Mouse (Mus musculus) brown adipose tissue, adult 24 weeks (tissue): ENCODE measurements around the gene Gm47791. TPM values are rescaled to one million over a fixed set of nuclear protein-coding genes. Genes with fewer than 3 reads are reported as not detected.
A peak's percentile ranks its signal among the peaks of the same experiment; 100 is the strongest.

Experiments
- H3K27ac ChIP-seq: fragments of 200-500 bp; replicated peaks from 2 replicates; pipeline ENCODE4 v1.5.1; 2012; ENCODE audit warnings: low read depth, mild to moderate bottlenecking, low read length
- H3K4me1 ChIP-seq: fragments of 200-500 bp; 2 replicates; pipeline ENCODE4 v1.6.1; 2012; ENCODE audit warnings: low read length, mixed read lengths; ENCODE audit not compliant: control insufficient read depth, insufficient read depth, insufficient read length
- H3K4me3 ChIP-seq: fragments of 200-500 bp; 2 replicates; pipeline ENCODE4 v1.5.1; 2012; ENCODE audit warnings: low read depth, mild to moderate bottlenecking, low read length, moderate library complexity; ENCODE audit not compliant: insufficient read depth
- polyA plus RNA-seq: library from polyadenylated mRNA; stranded (reverse); fragments of >200 nt; gene quantifications from 2 replicates; pipeline ENCODE4 v1.2.4, GENCODE M21; 2012; ENCODE audit not compliant: missing spikeins, insufficient read depth, insufficient read length

Gene Gm47791
- polyA plus RNA-seq = not detected in 2 replicates

DNA sequence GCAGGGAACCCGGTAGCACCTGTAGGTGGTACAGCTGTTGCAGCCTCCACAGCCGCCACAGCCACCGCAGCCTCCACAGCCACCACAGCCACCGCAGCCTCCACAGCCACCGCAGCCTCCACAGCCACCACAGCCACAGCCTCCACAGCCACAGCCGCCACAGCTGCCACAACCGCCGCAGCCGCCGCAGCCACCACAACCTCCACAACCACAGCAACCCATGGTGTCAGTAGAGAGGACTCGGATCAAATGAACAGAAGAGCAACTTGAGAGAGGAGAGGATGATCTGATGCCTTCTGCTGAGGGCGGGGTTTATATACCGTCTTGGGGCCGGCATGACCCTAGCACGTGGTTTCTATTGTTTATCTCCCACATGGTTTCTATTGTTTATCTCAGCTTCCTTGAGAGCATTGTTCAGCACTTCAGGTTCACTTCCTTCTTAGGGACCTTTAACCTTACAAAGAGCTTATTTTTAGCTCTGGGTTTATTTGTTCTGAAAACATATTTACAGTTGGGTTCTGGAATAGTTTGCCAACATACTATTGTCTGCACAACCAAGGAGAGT is at the start of gene Gm47791:
TSS of gene Gm47791 (minus strand) at position 222 of the 565 bp plus-strand sequence.
- Histone ChIP-seq H3K4me3 (no peak within 1 kb of the TSS), H3K27ac (no peak within 1 kb of the TSS), H3K4me1 (no peaks in the 10 kb centered on the region)

DNA sequence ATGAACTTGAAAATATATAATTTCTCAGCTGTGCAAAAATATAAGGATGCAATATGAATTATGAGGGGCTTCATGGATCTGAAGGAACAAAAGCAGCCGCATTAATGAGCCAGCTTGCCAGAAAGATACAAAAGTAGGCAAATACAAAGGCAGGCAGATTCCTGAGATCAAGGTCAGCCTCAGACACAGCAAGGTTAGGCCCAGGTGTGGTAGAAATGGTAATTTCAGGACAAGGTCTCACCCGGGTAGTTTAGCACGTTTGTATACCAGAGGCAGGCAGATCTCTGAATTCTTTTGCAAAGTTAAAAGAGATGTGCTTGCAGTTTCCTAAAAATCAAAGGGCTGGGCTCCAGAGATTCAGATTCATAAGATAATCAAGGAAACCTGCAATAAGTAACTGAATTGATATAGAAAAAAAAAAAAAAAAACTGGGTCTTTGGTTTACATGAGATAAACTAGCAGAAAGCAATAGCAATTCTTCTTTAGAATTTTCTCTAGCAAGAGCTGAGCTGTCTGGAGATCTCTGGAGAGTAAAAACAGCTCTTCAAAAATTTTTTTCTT is 49.7 kb upstream of the Gm47791 start:
- H3K4me3 ChIP-seq = peak overlapping the region; percentile 52; the same call in 1 of the 2 replicates
- peaks cover 3% of the 10 kb centered on the region for H3K4me1 ChIP-seq
- H3K27ac ChIP-seq = peak overlapping the region; percentile 76; the same call in 1 of the 2 replicates

DNA sequence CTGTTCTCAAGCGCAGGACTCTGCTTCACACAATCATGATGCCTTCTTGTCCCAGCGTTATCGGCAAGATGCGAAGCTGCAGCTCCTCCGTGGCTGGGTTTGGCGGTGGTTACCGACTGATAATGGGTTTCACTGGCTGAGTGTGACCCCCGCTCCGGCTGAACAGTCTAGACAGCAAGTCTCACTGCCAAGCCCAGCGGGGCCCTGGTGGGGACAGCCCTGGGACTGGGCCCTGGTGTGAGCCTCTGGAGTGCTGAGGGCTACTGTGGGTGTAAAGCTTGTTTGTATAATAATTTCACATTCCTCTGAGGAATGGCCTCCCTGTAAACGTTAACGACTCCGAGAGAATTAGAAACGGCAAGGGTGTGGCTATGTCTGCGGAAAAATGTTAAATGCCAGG is 49.1 kb upstream of the Gm47791 start:
- H3K4me3 ChIP-seq = peak overlapping the region; percentile 52
- peaks cover 3% of the 10 kb centered on the region for H3K4me1 ChIP-seq
- peak overlapping the region; percentile 76 for H3K27ac ChIP-seq

DNA sequence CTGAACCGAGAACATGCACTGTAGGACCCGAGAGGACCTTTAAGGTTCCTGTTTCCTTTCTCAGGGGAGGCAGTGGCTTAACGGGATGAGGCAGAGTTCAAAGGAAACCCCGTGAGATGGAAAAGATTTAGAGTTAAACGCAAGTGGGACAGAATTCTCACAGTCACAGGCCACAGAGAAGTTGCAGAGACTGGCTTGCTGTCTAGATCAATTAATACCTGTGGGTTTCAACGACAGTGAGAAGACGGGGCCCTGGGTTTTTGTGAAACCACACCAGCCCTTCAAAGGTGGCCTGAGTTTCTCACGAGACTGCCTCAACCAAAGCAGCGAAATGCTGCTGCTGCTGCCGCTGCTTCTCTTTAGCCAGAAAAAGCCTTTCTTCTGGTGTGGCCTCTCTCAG is 48.3 kb upstream of the Gm47791 start:
- H3K4me1 ChIP-seq = peaks cover 3% of the 10 kb centered on the region
- no peak overlapping the region for H3K4me3 ChIP-seq
- peak overlapping the region; percentile 65; the same call in 1 of the 2 replicates for H3K27ac ChIP-seq

DNA sequence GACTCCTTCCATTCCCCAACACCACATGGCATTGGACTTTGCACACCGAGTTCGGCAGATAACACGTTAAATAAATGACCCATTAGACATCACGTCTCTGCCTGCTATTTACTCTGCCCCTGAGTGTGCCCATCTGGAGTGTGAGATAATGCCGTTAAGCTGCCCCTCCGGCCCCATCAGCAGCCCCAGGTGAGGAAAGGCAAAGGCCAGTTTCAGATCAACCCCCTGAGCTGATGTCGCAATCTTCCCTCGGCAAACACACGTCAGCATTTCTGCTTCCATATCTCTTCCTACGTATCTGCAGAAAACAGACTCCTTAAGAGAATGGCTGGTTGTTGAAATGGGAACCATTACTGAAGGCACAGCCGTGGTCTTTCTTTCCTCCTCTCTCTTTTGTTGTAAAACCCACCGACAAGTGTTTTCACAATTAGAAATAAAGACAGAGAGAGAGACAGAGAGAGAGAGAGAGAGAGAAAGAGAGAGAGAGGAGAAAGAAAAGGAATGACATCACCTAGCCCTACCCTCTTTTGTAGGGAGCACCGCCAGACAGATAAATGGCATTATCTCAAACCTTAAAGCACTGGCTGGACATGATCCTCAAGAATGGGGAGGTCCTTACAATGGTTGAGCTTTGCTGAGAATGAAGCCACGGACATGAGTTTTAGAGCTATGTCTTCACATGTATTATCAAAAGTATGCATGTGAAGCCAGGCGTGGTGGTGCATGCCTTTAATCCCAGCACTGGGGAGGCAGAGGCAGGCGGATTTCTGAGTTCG is 45.1 kb upstream of the Gm47791 start:
- Histone ChIP-seq H3K4me1 (peaks cover 3% of the 10 kb centered on the region), H3K4me3 (no peak overlapping the region), H3K27ac (no peak overlapping the region)

DNA sequence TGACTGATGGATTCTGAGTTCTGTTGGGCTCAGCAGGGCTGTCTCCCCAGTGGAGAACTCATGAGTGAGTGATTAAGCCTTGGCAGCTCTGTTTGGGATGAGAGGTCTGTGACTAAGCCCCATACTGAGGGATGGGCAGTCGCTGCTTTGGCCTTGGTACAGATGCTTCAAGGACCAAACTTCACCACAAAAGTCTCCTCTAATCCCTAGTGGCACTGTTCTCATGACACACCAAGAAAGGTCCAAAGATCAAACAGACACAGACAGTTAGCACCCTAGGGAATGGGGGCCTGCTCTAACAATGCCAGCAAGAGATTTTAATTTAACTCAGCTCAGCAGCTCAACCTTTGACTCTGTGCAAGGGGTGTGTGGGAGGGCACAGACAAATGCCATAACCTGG is 40.7 kb upstream of the Gm47791 start:
- Histone ChIP-seq H3K27ac (no peak overlapping the region), H3K4me3 (no peak overlapping the region), H3K4me1 (no peaks in the 10 kb centered on the region)

DNA sequence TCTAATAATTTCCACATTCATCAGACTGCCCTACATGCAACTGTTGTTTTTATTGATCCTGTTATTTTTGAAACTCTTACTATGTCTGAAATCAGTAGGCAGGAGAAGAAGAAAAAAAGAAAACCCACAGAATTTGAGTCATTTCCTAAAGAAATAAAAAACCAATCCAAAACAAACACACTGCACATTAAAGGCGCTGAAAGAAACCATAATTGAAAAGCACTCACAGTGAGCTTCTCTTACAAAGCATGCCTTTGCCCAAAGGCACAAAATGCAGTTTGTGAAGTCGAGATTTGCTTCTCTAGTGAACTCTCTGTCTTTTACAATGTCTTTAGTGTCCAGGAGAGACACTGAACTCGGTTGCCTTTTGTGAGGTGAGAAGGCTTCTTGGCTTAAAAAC is 37.5 kb upstream of the Gm47791 start:
- H3K27ac ChIP-seq = no peak overlapping the region
- no peaks in the 10 kb centered on the region for H3K4me1 ChIP-seq
- H3K4me3 ChIP-seq = no peak overlapping the region

DNA sequence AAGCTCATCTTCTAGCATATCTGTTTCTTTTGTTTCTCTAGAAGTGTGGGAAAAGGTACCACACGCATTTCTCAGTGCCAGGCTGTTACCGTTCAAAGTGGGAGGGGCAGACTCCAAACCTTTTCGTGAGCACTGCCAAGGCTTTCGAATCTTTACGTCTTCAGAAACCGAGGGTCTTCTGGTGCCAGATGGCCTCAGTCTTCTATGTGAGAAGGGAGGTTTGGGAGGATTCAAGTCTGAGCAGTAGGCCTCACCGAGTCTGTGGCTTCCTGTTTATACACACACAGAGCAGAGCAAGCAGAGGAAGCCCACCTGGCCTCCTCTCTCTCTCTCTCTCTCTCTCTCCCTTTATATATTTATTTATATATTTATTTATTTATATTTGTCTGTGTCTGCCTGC is 36.2 kb upstream of the Gm47791 start:
- Histone ChIP-seq H3K4me3 (no peak overlapping the region), H3K4me1 (no peaks in the 10 kb centered on the region), H3K27ac (no peak overlapping the region)

DNA sequence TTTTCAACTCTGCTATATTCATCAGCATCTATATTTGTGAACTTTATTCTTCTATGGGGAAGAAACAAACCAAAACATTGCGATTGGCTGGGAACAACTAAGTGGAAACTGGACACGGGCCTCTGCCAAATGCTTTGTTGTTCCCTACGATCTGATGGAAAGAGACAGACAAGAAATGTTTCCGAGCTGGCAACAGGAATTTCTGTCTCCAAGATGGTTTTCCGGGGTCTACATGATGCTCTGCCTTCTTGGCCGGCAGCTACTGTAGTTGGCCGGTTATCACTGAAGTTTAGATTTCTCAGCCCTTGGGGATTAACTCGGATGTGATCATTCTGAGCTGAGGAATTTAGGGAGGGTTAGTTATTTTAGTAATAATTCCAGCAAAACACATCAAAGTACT is 35.3 kb upstream of the Gm47791 start:
- Histone ChIP-seq H3K4me3 (no peak overlapping the region), H3K4me1 (no peaks in the 10 kb centered on the region), H3K27ac (no peak overlapping the region)

DNA sequence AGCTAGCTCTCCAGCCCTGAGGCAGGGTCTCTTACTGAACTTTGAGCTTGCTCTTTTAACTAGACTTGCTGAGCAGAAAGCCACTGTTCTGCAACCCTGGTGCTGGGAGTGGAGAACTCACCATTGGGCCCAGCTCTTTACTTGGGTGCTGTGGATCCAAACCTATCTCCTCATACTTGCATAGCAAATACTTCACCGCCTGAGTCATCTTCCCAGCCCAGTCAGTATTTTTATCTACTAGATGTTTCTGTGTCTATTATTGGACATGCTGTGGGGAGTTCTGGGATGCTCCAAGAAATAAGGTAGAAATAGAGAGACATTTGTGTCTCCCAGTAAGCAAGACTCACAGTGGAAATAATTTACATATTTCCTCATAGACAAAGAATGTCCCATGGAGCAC is 33.0 kb upstream of the Gm47791 start:
- Histone ChIP-seq H3K27ac (no peak overlapping the region), H3K4me3 (no peak overlapping the region), H3K4me1 (no peaks in the 10 kb centered on the region)

DNA sequence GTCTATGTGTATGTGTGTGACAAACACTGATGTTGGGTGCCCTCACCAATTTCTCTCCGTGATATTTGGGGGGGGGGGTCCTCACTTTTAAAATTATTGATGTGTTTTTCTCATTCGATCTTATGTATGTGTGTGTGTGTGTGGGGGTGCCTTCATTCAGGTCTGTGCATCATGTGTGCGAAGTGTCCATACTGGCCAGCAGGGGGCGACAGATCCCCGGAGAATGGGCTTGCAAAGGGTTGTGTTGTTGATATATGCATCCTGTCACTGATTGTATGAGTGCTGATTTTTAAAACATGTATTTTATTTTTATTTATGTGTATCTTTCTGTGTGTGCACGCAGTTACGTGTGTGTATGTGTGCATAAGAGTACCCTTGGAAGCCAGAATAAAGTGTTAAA is 32.6 kb upstream of the Gm47791 start:
- no peaks in the 10 kb centered on the region for H3K4me1 ChIP-seq

DNA sequence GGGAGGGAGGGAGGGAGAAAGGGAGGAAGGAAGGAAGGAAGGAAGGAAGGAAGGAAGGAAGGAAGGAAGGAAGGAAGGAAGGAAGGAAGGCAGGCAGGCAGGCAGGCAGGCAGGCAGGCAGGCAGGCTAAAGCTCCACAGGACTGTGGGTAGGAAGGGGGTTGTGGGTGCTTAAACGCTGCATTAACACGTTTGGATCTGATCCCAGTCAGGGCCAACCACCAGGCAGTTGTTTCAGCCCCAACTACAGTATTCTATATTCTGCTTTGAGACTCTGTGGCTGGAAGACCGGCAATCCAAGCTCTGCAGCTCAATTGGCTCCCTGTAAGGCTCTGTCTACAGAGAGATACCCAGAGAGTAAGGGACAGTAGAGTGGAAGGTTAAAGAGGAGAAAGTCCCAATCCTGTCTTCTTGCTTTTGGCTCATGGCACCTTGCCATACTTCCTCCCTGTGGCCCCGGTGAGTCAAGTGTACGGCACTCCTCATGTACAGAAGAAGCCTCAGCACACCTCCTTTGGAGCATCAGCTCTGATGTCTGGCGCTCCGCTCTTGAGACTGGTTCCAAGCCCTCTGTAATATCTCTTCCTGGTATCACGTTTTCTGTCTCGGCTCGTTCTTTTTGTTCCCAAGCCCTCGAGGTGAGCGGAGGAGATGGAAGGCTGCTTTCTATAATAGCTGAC is 30.2 kb upstream of the Gm47791 start:
- Histone ChIP-seq H3K27ac (no peak overlapping the region), H3K4me3 (no peak overlapping the region), H3K4me1 (no peaks in the 10 kb centered on the region)

More for the DNA sequence above, 32.6 kb upstream of the Gm47791 start:
- H3K4me3 ChIP-seq = no peak overlapping the region
- no peak overlapping the region for H3K27ac ChIP-seq

DNA sequence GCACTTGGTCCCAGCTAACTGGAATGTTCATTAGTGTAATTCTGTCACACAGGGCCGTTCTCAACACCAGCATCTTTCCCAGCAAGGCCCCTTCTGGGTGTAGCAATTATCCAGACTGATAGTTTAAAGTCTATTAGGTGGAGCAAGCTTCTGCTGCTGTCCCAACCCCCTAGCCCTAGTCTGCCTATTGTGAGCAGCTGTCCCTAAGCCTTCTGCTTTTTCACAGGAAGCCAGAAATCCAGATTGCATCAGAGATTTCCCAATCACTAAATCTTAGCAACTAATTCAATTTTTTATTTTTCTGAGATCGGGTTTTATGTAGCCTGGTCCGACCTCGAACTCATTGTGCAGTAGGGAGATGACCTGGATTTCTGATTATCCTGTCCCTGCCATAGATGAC is 27.9 kb upstream of the Gm47791 start:
- Histone ChIP-seq H3K27ac (peak overlapping the region; percentile 19; the same call in 1 of the 2 replicates), H3K4me3 (no peak overlapping the region), H3K4me1 (no peaks in the 10 kb centered on the region)

DNA sequence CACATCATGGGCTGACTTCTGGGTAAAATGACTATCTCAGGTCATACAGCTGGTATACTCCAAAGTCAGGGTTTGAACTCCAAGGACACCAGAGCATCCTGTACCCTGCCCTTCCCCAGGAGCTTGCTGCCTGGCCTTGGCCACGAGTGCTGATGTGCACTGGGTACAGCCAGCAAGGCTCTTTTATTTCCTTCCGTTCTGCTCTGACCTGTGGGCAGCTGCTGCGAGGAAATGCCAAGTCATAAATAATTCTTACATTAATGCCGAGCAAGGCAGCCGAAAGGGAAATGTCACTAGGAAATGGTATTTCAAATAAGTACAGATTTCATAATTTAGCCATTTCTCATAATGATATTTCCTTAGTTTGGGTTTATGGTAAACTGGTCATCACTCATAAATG is 27.3 kb upstream of the Gm47791 start:
- no peak overlapping the region for H3K4me3 ChIP-seq
- no peak overlapping the region for H3K27ac ChIP-seq
- H3K4me1 ChIP-seq = no peaks in the 10 kb centered on the region

DNA sequence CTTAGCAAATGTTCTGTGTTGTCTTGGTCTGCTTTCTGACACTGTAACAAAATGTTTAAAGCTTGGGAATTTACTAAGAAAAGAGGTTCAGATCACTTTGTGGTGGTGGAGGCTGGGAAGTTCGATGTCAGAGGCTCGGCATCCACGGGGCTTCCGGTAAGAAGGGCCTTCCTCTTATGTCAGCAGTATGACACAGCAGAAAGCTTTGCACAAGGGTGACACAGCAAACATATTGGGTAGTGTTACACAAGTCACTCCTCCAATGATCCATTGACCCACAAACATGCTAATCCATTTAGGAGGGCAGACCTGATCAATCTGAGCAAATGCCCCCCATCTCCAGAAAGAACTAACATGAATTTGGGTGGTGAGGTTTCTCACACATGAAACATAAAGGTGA is 26.0 kb upstream of the Gm47791 start:
- no peak overlapping the region for H3K4me3 ChIP-seq
- no peak overlapping the region for H3K27ac ChIP-seq
- H3K4me1 ChIP-seq = no peaks in the 10 kb centered on the region
